Mouse (Mus musculus) olfactory bulb, adult 2 months (tissue): ENCODE results near the gene Grin2d. TPM values are rescaled to one million over a fixed set of nuclear protein-coding genes. Genes with fewer than 3 reads are reported as not detected.

Source experiments
- H3K27ac ChIP-seq: fragments of 200-500 bp; 2 replicates; pipeline ENCODE4 v1.5.1; 2012; ENCODE audit warnings: low read depth, low read length; ENCODE audit not compliant: insufficient read depth
- H3K4me1 ChIP-seq: fragments of 200-500 bp; 2 replicates; pipeline ENCODE4 v1.6.1; 2012; ENCODE audit warnings: low read length; ENCODE audit not compliant: control insufficient read depth, insufficient read depth
- H3K4me3 ChIP-seq: fragments of 200-500 bp; 2 replicates; pipeline ENCODE4 v1.5.1; 2012; ENCODE audit warnings: mild to moderate bottlenecking, low read depth, low read length, moderate library complexity; ENCODE audit not compliant: insufficient read depth
- CTCF ChIP-seq: fragments of 200-500 bp; IDR thresholded peaks from 2 replicates; pipeline ENCODE4 v1.5.1; 2012; ENCODE audit warnings: low read depth, mild to moderate bottlenecking, low read length, moderate library complexity; ENCODE audit not compliant: insufficient read depth
- POLR2A ChIP-seq: fragments of 200-500 bp; IDR thresholded peaks from 2 replicates; pipeline ENCODE4 v1.6.1; 2012; ENCODE audit warnings: mild to moderate bottlenecking, low read depth, low read length, moderate library complexity; ENCODE audit not compliant: insufficient read depth
- WGBS: fragments of 180-500 bp; shearing (Covaris S2); methylation state at CpG from one replicate; pipeline ENCODE4 v1.1.7; 2018; 5-methylcytosine and 5-hydroxymethylcytosine counted together
- polyA plus RNA-seq: library from polyadenylated mRNA; stranded (reverse); fragments of >200 nt; gene quantifications from 2 replicates; pipeline ENCODE4 v1.2.4, GENCODE M21; 2012; ENCODE audit warnings: low replicate concordance; ENCODE audit not compliant: missing spikeins, insufficient read depth, insufficient read length

Gene Grin2d
- polyA plus RNA-seq, 1 experiment = not detected

DNA sequence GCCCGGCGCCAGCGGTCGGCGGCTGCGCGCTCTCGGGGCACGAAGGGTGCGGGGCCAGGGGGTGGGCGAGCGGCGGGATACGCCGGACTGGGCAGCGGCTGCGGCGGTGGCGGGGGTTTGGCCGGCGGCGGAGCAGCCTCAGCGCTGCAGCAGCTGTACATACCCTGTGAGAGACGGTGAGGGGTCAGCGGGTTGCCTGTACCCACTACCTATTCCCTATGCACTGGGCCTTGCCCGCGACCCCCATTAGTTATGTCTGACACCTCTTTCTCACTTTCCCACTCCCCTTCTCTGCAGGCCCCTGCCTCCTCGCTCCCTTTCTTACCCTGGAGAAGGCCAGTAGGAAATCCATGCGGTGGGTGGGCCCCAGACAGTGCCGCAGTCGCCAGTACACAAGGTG, 44.3 kb downstream of the Grin2d start:
- peaks cover 18% of the 10 kb centered on the region for H3K4me1 ChIP-seq
- TF ChIP-seq CTCF = no peak
- no peak for TF ChIP-seq POLR2A
- H3K4me3 ChIP-seq = peak overlapping the region; percentile 44; the same call in 1 of the 2 replicates
- WGBS = 24% methylated on average over 31 of the region's 31 CpGs
- no peak overlapping the region for H3K27ac ChIP-seq

DNA sequence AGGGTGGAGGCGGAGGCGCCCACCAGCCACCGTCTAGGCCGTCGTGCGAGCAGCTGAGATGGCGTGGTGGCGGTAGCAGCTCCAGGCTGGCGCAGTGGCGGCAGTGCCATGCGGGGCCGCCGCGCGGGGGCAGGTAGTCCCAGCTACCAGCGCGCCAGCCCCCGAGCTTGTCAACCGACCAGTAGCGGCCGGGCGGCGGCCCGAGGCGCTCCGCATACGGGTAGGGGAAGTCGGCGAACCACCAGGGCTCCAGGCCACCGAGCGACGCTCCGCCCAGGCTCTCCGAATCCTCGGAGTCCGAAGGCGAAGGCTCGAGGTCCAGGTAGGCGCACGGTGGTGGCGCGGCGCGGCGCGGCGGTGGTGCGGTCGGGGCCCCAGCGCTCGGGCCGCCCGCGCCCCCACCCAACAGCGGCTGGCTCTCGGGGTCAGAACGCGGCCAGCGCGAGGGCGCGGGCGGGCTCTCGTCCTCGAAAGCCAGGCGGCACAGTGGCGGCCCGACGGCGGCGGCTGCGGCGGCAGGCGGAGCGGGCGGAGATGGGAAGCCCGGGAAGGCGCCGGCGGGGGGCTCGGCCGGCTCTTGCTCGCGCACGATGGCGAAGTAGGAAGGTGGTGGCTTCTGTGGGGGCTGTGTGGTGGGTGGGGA, 44.9 kb downstream of the Grin2d start:
- 9% methylated on average over 83 of the region's 86 CpGs for WGBS
- peak overlapping the region; percentile 44 for H3K4me3 ChIP-seq
- TF ChIP-seq CTCF = no peak
- TF ChIP-seq POLR2A = no peak

GRCm38 (mm10) chr7:45832428-45832827, 45.8 kb downstream of the Grin2d start:
- peak overlapping the region; percentile 44 for H3K4me3 ChIP-seq

More for the DNA sequence above, 44.9 kb downstream of the Grin2d start:
- Histone ChIP-seq H3K27ac (no peak overlapping the region), H3K4me1 (peaks cover 18% of the 10 kb centered on the region)

DNA sequence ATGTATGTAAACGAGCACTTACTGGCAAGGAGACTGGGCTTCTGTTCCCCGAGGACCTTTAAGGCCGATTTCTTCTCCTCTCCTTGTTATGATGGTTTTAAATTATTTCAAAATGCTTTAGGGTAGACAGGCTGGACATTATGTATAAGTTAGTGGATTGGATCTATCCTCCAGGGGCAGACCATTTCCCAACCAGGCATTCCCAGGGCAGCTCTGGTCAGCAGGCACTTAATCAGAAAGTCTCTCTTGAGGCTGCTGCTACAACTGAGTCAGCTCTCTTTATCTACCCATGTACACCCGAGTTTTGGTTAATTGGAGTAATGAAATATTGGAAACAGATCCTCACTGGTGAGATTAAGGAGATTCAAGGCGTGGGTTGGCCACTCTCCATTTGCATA, 47.1 kb downstream of the Grin2d start:
- Histone ChIP-seq H3K4me3 (no peak overlapping the region), H3K4me1 (peaks cover 18% of the 10 kb centered on the region), H3K27ac (peak overlapping the region; percentile 99; the same call in 1 of the 2 replicates)
- WGBS = 19% methylated on average over 5 of the region's 5 CpGs
- TF ChIP-seq POLR2A (no peak), CTCF (no peak)

More at GRCm38 (mm10) chr7:45832428-45832827, 45.8 kb downstream of the Grin2d start:
- no peak for TF ChIP-seq CTCF
- TF ChIP-seq POLR2A = no peak
- H3K27ac ChIP-seq = no peak overlapping the region
- 13% methylated on average over 30 of the region's 30 CpGs for WGBS
- H3K4me1 ChIP-seq = peaks cover 18% of the 10 kb centered on the region

DNA sequence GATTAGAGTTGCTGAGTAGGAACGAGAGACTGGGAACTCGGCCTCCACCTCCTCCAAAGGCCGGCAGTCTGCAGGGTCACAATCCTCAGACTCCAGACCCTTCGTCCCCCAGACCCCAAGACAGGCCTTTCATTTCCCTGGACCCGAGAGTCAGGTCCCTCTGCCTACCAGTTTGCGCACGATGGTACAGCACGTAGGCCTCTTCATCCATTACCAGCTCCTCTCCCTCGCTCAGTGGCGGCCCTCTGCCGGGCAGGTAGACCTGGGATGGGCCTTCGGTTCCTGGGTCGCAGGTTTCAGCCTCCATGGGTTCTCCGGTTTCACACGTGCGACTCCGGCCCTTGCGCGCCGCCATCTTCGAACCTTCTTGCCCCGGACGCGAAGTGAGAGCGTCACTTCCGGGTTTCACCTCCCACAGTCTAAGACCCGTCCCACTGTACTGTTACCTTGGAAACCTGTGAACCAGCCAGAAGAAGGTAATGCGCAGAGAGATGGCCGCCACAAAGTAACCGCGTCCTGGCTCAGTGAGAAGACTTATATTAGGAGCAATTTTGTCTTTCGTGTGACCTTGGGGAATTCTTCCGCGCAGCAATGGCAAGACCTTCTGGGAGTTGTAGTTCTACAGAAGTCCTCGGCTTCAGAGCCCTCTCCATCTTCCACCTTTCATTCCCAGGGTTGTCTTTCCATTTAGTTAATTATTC, 47.6 kb downstream of the Grin2d start, which contains the start of gene Grwd1:
Gene Grwd1, minus strand, starts transcription at position 518 of the 701 bp plus-strand sequence.
- H3K4me3 ChIP-seq = peak within 1 kb of the TSS; percentile 83
- peaks cover 18% of the 10 kb centered on the region for H3K4me1 ChIP-seq
- peak within 1 kb of the TSS; percentile 99 for H3K27ac ChIP-seq
- TF ChIP-seq CTCF (no peak), POLR2A (no peak; the same call in 1 of the 2 replicates)
- under 1% methylated on average over 35 of the region's 35 CpGs for WGBS

DNA sequence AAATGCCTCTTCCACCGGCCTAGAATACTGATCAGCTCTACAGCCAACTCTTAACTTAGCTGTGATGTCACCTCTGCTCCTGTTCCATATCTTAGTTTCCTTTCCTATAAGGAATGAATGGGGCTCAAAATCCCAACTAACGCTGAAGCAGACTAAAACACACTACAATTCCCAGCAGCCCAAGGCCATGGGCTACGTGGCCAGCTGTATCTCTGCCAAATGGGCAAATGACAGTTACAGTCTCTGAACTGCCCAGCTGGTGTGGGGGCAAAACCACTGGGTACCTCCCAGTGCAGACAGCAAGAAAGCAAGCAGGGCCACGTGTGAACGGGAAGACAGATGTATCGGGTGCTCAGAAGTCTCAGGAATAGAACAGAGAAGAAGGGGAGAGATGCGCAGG, 51.5 kb downstream of the Grin2d start:
- TF ChIP-seq POLR2A (no peak), CTCF (no peak)
- no peak overlapping the region for H3K4me3 ChIP-seq
- WGBS = 80% methylated on average over 7 of the region's 7 CpGs
- no peak overlapping the region for H3K27ac ChIP-seq
- H3K4me1 ChIP-seq = peaks cover 9% of the 10 kb centered on the region

GRCm38 (mm10) chr7:45824598-45824997, 53.6 kb downstream of the Grin2d start, which contains the start of gene Kcnj14:
Kcnj14 (minus strand) TSS chr7:45824782.
- WGBS = 68% methylated on average over 7 of the region's 7 CpGs
- no peak for TF ChIP-seq CTCF
- TF ChIP-seq POLR2A = no peak

GRCm38 (mm10) chr7:45820913-45821312, 57.3 kb downstream of the Grin2d start:
- H3K4me3 ChIP-seq = no peak overlapping the region
- H3K4me1 ChIP-seq = no peaks in the 10 kb centered on the region; the same call in 1 of the 2 replicates
- TF ChIP-seq POLR2A = no peak
- no peak for TF ChIP-seq CTCF
- no peak overlapping the region for H3K27ac ChIP-seq

More at GRCm38 (mm10) chr7:45824598-45824997, 53.6 kb downstream of the Grin2d start, which contains the start of gene Kcnj14:
- H3K4me3 ChIP-seq = no peak within 1 kb of the TSS
- no peak within 1 kb of the TSS for H3K27ac ChIP-seq
- no peaks in the 10 kb centered on the region; the same call in 1 of the 2 replicates for H3K4me1 ChIP-seq

DNA sequence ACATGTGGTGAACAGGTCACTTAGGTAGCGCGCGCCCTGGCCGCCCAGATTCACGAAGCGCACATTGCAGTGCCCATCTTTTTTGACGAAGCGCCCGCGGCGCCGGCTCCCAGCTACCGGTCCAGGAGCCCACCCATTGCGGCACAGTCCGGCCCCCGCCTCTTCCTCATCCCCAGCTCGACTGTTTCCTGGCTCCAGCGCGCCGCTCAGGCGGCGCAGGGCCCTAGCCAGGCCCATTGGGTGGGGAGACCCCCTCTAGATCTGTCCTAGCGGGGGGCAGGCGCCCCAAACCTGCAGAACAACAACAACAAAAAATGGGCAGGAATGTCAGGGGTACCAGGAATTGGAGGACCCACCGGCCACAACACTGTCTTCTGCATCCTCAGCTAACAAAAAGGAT, 58.3 kb downstream of the Grin2d start:
- Histone ChIP-seq H3K4me1 (peaks cover 10% of the 10 kb centered on the region), H3K27ac (no peak overlapping the region), H3K4me3 (no peak overlapping the region)
- TF ChIP-seq CTCF (no peak), POLR2A (no peak)
- WGBS = 33% methylated on average over 25 of the region's 25 CpGs
